Mouse (Mus musculus) E14TG2a.4 (cell line): ENCODE data around the gene Casc3.

ENCODE experiments used
- CTCF ChIP-seq: conservative IDR thresholded peaks from 2 replicates; pipeline ENCODE4 v1.5.1; 2014; ENCODE audit warnings: low read length
- NANOG ChIP-seq: IDR thresholded peaks from 2 replicates; pipeline ENCODE4 v1.6.1; 2014; ENCODE audit warnings: borderline replicate concordance, low read length, mixed read lengths

DNA sequence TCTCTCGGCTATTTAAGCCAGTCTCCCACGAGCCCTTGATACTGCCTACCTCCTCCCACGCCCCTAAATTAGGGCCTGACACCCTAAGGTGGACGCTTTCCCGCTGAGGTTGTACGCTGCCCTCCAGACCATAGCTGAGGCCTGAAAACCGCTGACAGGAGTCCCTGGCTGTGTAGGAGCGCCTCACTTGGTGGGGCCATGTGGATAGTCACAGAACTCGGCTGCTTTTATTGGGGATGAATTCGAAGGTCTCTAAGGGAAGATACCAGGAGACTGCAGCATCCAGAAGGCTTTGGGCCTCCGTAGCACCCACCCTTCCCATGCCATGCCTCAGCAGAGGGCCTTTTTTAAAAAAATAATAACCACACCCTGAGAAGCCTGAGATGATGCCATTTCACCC lies 33.2 kb downstream of the Casc3 start:
- TF ChIP-seq CTCF (no peak), NANOG (no peak)
